Mouse (Mus musculus) lung, postnatal 36 days (tissue): ENCODE measurements around the gene Cntn4.

ENCODE experiments used
- DNase-seq: peaks from one replicate; pipeline ENCODE4 v3.0.0; 2022; ENCODE audit warnings: mixed read lengths

The Cntn4 gene

GRCm38 (mm10) chr6:106471840-106472608 lies 794.6 kb downstream of the Cntn4 start:
- DNase-seq: no peak

- no peak for DNase-seq
Measured at GRCm38 (mm10) chr6:106473871-106474270, 796.4 kb downstream of the Cntn4 start.

- DNase-seq: no peak
Measured at GRCm38 (mm10) chr6:106481533-106481932, 804.1 kb downstream of the Cntn4 start.

DNA sequence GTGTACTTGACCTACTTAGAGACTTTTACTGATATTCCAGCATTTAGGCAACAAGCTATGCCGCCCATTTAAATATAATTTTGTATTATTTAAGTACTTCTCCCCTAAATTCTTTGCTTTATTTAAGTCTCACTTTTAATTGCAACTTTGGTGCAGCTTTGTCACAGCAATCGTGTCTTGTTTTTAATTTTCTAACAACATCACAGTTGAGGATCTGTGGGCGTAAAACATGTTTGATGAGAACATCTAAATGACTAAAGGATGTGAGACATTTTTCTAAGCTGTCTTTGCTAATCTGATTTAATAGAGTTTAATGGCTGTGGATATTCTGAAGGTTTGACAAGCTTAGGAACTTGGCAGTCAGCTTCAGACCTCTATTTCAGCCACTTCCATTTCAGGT lies 818.8 kb downstream of the Cntn4 start:
- no peak for DNase-seq

DNA sequence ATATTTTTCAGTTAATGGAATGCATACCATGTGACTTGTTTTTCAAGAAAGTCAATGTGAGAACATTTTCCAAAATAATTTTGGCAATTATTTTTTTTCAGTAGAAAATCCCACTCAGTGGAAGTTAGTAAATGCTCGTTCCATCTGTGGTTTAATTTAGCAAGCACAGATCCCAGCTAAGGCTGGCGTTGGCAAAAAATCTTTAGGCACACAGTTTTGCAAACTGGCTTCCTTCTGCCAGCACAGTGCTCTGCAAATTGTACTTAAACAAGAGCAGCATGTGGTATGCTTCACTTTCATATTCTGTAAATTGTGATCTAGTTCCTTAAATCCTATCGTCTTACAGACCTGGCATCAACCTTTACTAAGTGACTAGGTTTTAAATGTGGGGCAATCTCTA lies 821.7 kb downstream of the Cntn4 start:
- no peak for DNase-seq

- DNase-seq: no peak
Measured at GRCm38 (mm10) chr6:106503961-106504360, 826.5 kb downstream of the Cntn4 start.

- DNase-seq: no peak
Measured at GRCm38 (mm10) chr6:106520367-106520766, 842.9 kb downstream of the Cntn4 start.

DNA sequence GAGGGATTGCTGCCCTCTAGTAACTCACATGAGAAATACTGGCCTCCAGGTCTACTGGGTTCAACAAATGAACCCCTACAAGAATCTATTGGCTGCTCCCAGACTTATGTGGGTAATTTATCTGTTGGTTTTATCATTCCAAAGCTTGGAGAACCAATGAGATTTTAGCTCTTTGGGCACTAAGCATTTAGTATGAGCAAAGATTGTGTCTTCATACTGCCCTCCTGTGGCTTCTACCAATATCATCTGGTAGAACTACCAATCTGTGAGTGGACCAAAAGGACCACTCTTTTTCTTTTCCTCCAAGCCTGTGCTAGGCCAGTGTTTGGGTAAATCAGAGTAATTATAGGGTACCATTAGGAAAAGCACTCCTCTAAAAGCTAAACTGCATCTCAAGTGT lies 866.0 kb downstream of the Cntn4 start:
- no peak for DNase-seq

DNA sequence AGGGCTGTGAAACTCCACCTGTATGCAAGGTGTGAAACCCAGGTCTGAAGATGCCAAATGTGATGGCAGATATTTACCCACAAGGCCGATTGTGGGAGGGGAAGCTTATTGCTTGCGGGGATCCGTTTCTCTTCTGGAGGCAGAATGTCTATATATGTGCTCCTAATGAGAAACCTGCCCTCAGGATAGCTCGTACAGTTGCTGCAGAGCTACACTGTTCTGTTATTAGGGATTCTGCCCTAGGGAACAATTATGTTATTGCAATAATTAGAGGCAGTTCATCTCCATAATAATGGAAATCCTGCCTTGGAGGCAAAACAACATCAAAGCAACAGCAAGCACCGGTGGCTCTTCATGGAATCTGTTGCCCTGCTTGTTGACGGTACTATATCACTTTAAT lies 884.2 kb downstream of the Cntn4 start:
- no peak for DNase-seq

DNA sequence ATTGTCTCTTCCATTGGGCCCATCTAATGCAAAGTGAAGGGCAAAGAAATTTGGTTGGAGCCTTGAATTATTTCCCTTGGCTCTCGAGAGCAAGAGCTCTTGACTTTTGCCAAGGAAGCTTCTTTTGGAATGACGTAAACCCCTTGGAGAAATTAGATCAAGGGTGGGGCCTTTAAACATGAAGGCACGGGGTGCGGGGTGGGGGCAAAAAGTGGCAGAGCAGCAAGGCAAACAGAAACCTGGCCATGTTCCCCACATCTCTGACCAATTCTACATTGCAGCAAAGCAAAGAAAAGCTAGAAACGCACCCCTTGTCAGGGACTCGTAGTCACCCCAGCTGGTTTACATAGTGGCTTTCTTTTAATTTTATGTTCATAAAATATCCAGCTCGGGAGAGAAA lies 887.9 kb downstream of the Cntn4 start:
- peak; percentile 26 for DNase-seq

DNA sequence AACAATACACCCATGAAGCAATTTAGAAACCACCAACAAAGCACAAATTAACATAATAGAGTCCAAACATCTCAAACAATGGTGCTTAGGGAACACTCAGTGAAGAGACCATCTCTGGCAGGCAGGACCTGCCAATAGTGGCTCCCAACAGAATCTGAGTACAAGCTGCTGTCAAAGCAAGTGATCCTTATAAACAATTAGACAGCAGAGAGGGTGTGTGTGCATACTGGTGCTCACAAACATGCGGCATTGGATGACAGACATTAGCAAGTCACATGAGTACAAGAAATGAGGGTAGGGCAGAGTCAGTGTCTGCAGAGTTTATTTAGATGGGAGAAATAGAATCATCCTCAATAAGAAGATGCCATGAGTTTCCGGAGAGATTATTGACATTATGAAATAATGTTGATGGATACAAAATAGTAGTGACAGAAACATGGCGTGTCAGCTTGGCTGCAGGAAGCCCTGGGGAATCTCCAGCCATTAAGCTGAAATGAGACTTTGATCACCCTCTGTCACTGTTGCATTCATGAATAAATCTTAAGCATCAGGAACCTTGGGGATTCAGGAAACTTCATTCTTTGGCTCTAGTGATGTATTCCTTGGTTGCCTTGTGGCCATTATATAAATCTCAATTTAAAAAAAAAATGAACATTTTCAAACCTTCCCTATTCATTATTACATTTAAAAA lies 888.5 kb downstream of the Cntn4 start:
- DNase-seq: no peak

DNA sequence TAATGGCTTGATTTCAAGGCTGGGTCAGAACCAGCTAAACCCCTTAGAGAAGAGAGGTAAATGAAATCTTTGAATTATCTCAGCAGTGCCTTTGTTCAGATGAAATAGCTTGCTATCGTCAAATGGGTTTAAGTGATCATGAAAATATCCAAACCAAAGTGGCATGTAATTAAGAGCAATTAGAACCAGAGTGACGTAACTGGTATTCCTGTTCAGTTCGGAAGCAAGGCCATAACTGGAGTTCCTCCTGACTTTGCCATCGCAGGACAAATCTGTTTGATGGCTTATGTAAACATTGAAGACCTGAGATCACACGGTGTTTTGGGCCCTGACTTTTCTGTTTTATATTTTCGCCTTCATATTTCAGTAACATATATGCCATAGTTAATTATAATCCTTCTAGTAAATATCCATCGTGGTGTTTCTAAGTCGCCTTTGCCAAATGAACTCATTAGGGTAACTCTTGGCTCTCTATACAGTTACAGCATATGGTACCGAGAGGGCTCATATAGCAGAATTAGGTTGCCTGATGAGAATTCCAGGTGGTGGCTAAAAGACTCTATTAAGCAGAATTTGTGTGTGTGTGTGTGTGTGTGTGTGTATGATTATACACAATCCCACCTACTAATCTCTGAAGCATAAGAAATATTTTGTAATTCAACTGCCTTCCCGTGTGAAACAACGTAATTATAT lies 889.6 kb downstream of the Cntn4 start:
- DNase-seq: no peak

DNA sequence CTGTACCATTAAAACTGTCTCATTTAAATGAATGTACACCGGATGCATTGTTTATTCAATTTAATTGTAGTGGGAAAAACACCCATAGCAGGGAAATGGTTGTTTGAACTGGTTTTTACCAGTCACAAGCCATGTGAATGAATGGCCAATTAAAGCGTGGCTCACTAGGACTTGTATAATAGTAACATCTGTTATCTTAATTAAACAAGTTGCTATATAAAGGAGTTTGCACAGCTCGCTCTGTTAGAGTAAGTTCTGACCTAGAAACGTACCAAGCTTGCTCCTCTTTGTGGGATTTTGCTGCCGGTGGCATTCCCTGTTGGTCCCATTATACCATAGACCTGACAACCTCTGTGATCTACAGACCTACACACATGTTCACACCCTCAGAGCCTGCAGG lies 902.7 kb downstream of the Cntn4 start:
- no peak for DNase-seq

DNA sequence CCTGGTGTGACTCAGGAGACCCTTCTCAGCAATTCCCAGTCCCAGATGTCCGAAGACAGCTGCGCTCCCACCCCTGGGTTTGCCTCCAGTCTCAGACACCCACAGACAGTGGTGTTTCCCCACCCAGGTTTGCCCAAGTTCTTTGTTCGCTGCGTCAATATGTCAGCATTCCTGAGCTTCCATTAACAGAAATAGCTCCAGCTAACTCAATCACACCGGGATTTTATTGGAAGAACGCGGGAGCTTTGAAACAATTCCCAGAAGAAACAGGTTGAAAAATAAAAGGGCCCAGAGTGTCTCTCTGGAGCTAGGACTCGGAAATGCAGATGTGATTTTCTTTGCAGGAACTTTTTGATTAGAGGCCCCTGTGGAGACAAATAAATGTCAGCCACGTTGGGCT lies 916.3 kb downstream of the Cntn4 start:
- no peak for DNase-seq

GRCm38 (mm10) chr6:106617081-106617480 lies 939.6 kb downstream of the Cntn4 start:
- no peak for DNase-seq

DNA sequence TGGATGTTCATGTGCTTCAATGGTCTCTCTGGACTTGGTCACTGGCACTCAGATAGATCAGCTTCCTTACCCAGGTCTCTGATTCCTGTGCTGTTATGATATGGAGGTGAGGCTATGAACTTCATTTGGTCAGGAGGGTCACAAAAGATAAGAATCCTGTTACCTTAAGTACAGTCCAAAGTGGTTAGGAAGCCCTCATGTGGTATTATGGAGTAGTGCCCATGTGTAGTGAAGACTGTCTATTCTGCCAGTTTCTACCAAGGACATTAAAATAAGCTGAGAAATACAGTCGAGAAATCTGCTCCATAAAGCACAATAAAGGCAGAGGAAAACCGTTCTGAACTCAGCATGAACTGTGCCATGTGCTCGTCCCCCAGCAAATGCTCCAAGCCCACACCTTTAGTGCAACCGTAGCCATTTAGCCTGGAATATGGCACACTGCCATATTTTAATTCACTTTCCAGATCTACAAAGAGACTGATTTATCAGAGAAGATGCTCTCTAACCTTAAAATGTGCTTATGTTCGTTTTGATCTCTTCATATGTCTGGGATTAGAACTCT lies 943.8 kb downstream of the Cntn4 start:
- DNase-seq: no peak

DNA sequence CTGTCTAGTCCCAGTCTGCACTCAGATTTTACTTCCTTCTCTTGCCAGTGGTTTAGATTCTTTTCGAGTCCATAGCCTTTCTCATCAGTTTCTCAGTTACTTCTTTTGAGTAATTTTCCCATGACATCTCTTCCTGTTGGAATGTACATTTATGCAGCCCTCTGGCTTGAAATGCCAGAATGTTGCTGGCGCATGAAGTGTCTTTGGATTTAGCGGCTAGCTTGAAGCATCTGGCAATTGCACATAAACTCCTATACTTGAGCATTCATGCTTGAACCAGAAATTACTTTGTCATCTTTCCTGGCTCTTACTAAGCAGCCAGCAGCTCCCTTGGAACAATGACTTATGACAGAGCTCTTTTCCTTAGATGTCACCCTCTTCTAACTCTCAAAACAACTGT lies 965.6 kb downstream of the Cntn4 start:
- no peak for DNase-seq

GRCm38 (mm10) chr6:106645496-106646211 lies 968.2 kb downstream of the Cntn4 start:
- peak; percentile 28 for DNase-seq

DNA sequence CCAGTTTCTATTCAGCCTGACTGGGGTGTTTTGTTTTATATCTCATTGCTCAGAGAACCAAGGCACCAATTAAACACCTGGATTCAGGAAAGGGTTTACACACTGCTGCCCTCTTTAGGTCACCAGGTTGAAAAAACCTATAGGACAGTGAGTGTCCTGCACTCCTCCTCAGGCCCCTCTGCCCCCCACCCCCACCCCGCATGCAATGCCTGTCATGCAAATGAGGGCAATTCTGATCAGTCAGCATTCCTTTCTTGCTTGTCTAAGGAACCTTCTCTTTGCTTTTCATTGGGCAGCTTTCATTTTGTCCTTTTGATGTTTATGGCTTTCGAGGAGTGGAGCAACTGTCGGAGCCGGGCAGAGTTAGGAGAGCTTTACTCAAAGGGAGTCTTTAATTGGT lies 969.5 kb downstream of the Cntn4 start:
- no peak for DNase-seq

DNA sequence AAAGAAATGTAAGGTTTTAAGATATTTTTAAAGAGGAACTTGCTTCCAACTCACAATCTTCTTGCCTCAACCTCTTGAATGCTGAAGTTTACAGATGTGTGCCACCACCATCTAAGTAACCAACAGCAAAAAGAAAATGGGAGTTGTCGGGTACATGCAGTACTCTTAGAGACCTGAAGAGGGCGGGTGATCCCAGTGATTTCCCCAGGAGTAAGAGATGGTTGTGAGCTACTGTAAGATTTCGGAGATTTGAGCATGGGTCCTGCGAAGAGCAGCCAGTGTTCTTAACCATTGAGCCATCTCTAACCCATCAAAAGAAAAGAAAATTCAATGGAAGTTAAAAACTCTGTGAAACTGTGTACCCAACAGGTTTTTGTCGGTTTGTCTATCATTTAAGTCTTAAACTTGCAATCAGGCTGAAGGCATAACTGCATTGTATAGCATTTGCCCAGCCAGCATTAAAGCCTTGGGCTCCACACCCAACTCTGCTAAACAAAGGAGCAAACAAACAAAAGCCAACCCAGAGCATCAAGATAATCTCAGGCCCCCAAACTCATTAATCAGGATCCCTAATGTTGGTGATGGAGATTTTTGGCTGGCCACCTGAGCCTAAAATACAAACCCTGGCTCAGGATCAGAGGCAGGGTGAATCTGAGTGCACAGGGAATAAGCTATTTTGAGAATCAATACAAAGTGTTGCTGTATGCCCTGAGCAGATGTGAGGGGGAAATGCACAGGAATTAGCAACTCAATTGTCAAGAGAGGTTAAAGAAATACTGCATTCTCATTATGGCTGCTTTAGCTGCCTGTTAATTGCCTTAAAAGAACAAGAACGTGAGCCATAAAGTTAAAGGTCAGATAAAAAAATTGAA lies 986.6 kb downstream of the Cntn4 start:
- DNase-seq: peak; percentile 34

GRCm38 (mm10) chr6:106675581-106675980 lies 998.1 kb downstream of the Cntn4 start:
- DNase-seq: no peak

GRCm38 (mm10) chr6:106701931-106702330 lies 1024.5 kb downstream of the Cntn4 start:
- DNase-seq: no peak
